Mouse (Mus musculus) CD4-positive naive resting alpha-beta T cell, adult 76 days (primary cell): ENCODE results near the gene Slc12a4. TPM values are rescaled to one million over a fixed set of nuclear protein-coding genes. Genes with fewer than 3 reads are reported as not detected.

Source experiments
- total RNA-seq: library from RNA; stranded (reverse); gene quantifications from one replicate; pipeline ENCODE4 v1.2.4, GENCODE M21; 2023

Gene Slc12a4
- total RNA-seq = 11.3 TPM

DNA sequence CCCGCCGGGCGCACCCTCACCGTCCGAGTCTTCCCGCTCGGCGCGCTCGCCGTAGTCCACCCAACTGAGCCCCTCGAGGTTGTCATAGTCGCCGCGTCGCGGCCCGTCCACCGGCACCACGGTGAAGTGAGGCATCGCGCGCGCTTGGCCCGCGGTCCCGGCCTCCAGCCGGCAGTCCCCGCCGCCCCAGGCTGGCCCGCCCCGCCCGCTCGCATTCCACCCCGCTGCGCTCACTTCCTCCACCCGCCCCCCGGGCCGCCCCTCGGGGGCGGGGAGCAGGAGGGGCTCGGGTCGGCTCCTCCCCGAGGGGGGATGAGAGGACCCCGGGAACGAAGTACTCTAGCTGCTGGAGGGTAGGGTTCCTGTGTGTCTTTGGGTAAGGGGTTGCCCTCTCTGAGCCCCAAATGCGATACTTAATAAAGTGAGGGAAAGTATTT is at the start of gene Slc12a4:
TSS of gene Slc12a4 (minus strand) at position 193 of the 437 bp plus-strand sequence.

DNA sequence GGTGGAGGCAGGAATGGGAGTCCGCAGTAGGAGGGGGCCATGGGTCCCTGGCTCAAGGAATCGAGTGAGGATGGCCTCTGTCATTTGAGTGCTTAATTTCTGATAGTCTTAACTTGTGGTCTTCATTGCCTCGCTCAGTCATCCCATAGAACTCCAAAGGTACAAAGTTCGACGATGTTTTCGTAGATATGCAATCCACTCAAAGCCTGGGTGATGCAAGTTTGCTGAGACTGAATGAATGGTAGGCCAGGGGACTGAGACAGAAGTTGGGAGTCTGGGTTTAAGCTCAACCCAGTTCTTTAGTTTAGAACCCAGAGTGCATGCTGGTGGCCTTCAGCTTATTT is 45.7 kb upstream of the Slc12a4 start, which contains the start of gene Ddx28:
TSS of gene Ddx28 (minus strand) at position 240 of the 344 bp plus-strand sequence.

DNA sequence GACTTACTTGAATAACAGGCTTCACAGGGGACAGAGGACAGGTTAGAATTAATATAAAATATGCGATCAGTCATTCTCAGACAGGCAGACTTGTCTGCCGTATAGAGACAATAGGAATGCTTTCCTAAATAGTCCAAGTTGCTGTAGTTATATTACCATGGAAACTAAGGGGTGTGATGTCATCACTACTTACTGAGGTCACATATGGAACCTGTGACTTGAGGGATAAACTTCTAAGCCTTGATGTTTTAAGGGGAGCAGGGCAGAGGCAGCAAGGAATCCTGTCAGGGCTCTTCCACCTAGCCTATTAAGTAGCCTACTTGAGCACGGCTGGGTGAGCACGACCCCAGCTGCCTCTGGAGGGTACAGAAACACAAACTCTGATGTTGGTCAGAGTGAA is 40.0 kb upstream of the Slc12a4 start, which contains the start of gene Dpep2nb:
TSS of gene Dpep2nb (minus strand) at position 101 of the 400 bp plus-strand sequence.

DNA sequence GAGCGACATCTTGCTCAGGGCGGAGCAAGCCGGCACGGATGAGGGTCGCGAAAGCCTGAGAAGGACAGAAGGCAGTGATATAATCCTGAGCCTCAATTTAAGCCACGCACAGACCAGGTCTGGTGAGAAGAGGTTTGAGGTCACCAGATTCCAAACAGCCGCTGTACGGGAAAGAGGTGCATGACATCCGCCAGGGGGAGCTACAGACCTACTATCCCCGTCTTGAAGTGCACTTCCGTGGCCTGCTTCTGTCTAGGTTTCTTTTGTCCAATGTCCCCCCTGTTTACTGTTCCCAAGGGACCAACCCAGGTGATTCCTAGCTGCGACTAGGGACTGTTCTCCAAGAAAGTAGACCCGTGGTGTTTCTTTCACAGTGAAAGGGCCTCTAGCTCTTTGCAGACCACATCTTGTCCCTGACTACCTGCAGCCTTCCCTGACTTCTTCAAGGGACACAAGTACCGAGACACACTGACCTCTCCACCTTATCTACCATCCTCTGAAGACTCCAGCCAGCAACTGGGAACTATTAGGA is 25.0 kb upstream of the Slc12a4 start, which contains the start of gene Dus2:
TSS of gene Dus2 (plus strand) at position 482 of the 532 bp plus-strand sequence.

DNA sequence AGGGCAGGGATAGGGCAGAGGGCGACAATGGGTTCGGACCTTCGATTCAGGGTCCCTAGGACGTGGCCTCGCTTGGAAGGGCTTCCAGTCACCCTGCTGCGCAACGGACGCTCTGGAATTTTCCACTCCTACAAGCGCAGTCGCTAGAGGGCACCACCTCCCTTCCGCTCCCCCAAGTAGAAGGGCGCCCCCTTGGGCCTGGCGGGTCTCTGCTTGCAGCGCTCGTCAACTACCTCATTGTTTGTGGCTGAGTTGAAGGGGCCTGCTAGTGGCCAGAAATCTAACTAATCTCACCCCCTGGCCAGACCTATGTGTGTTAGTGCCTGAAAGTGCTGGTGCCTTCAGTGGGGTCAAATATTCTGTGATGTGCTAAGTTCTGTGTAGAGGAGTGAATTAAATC is 13.4 kb upstream of the Slc12a4 start, which contains the start of gene Dpep3:
TSS of gene Dpep3 (minus strand) at position 105 of the 400 bp plus-strand sequence.

DNA sequence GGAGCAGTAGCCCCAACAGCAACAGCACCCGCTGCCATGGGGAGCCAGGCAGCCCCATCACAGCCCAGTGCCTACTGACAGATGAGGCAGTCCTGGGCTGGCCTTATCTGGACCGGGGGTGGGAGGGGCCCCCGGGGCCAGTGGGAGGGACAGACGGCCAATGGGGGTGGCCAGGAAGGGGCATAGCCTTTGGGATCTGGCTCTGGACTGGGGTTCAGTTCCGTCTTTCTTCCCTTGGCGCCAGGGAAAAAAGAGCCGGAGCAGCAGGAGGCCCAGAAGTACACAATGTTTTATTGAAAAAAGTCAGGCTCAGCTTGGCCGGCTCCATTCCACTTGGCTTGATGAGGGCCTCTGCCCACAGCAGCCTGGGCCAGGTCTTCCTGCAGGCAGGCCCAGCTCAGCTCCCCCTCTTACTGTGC is 22.6 kb downstream of the Slc12a4 start, which contains the start of gene Lcat:
TSS of gene Lcat (minus strand) at position 62 of the 419 bp plus-strand sequence.

DNA sequence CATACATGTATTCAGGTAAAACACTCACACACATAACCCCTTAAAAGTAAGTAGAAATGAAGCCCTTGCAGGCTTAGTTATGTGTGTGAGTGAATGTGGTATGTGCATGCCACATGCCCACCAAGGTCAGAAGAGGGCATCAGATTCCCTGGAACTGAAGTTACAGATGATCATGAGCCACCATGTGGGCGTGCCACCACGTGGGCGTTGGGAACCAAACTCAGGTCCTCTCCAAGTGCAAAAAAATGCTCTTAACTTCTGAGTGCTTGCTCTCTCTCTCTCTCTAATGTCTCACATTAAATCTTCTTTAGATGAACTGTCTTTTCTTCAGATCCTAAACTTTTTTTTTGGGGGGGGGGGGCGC is 27.6 kb downstream of the Slc12a4 start, which contains the start of gene Psmb10:
TSS of gene Psmb10 (minus strand) at position 139 of the 364 bp plus-strand sequence.

DNA sequence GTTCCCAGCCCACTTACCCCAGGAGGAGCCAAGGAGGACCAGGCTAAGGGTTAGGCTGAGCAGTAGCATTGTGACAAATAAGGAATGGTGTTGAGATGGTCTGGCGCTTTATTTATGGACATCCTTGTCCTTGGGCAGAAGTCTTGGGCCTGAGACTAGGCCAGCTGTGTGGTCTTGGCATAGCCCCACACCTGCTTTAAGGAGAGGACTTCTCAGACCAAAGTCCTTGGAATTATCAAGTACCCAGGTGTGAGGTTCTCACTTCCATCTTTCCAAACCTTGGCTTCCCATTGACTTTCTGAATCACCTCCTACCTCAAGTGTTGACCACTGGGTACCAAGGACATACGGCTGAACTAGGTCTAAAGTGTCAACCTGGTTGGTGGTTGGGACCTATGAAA is 32.1 kb downstream of the Slc12a4 start, which contains the start of gene Ctrl:
TSS of gene Ctrl (minus strand) at position 101 of the 400 bp plus-strand sequence.

DNA sequence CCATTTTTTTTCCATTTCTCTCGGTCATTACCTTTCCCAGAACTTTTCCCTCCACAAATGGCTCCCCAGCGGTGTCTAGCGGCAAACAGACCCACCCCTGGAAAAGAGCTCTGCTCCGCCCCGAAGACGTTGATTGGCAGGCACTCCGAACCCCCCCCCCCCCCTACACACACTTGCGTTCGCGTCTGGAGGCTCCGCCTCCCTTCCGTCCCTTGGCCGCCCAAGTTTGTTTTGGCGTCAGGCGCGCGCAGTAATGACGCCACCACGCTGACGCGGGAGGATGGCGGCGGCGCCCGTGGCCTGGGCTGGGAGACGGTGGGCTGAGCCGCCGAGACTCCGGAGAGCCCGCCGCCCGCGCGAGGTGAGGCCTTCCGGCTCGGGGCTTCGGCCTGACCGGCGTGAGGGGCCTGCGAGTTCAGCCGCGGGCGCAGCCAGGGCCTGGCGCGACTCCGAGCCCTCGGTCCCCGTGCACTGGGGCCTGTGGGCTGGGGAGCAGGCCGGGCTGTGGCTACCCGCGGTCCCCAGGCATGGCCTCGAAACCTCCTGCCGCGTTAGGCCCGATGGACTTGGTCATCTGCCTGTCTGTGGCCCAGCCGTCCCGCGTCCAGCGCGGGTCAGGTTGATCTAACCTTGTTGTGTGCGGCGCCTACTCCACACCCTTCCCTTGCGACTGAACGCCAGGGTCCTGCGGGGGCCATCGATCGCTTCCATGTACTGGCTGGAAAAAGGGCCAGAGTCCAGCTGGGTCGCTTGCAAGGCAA is 65.5 kb downstream of the Slc12a4 start, which contains the start of gene Pskh1:
TSS of gene Pskh1 (plus strand) at position 262 of the 761 bp plus-strand sequence.

Other genes starting within 250 kb of the Slc12a4 start
- gene Gfod2, start 207.4 kb downstream of the Slc12a4 start, total RNA-seq = 2.9 TPM
- 141 TPM for gene Ranbp10, start 138.7 kb downstream of the Slc12a4 start, total RNA-seq
- gene Tsnaxip1, start 138.4 kb downstream of the Slc12a4 start, total RNA-seq = not detected
- 30.7 TPM for gene Cenpt, start 112.8 kb downstream of the Slc12a4 start, total RNA-seq
- 15.0 TPM for gene Thap11, start 111.0 kb downstream of the Slc12a4 start, total RNA-seq
- gene Nutf2, start 105.5 kb downstream of the Slc12a4 start, total RNA-seq = 23.4 TPM
- gene Edc4, start 85.2 kb downstream of the Slc12a4 start, total RNA-seq = 92.0 TPM
- 1.1 TPM for gene Nrn1l, start 72.5 kb downstream of the Slc12a4 start, total RNA-seq
- gene Pskh1, start 65.7 kb downstream of the Slc12a4 start, total RNA-seq = 21.4 TPM
- 3.2 TPM for gene Ctrl, start 32.2 kb downstream of the Slc12a4 start, total RNA-seq
- 123 TPM for gene Psmb10, start 27.7 kb downstream of the Slc12a4 start, total RNA-seq
- not detected for gene Lcat, start 22.7 kb downstream of the Slc12a4 start, total RNA-seq
- gene Dpep3, start 13.3 kb upstream of the Slc12a4 start, total RNA-seq = not detected
- 11.4 TPM for gene Dus2, start 25.2 kb upstream of the Slc12a4 start, total RNA-seq
- not detected for gene Dpep2nb, start 39.9 kb upstream of the Slc12a4 start, total RNA-seq
- gene Ddx28, start 45.8 kb upstream of the Slc12a4 start, total RNA-seq = 5.6 TPM
- 181 TPM for gene Nfatc3, start 92.7 kb upstream of the Slc12a4 start, total RNA-seq
- 4.0 TPM for gene Esrp2, start 170.9 kb upstream of the Slc12a4 start, total RNA-seq
- 3.8 TPM for gene Pla2g15, start 184.3 kb upstream of the Slc12a4 start, total RNA-seq
- gene Slc7a6, start 202.8 kb upstream of the Slc12a4 start, total RNA-seq = 33.7 TPM
- 71.7 TPM for gene Slc7a6os, start 244.8 kb upstream of the Slc12a4 start, total RNA-seq
- 29.7 TPM for gene Prmt7, start 244.8 kb upstream of the Slc12a4 start, total RNA-seq